Mouse (Mus musculus): ENCODE results near the gene Dync2li1.
A peak's percentile ranks its signal among the peaks of the same experiment; 100 is the strongest.

The Dync2li1 gene

DNA sequence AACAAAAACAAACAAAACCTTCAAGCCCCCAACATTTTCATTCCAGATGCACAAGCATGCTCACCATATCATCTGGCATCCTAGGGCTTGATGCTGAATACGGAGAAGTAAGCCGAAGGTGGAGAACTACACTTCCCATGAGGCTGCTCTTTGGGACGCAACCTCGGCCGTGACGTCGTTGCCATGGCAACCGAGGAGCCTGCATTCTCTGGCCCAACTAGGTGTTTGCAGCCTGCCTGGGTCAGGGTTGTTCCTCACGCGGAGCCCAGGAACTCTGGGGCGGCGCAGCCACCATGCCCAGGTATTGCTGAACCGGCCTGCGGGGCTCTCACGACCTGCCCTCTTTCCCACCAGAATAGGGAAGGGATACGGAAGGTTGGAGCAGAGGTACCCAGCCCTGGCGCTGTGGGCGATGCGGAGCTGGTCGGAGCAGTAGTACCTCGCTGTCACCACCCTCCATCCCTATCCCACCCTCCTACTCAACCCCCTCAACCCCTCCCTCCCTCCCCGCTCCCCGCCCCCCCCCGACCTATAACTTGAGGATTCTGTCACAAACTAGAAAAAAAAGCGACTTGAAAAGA, at the start of gene Dync2li1:
TSS of gene Dync2li1 (plus strand) at position 221 of the 581 bp plus-strand sequence.
- peak; percentile 90 to 95 for DNase-seq (ENCODE audit: inconsistent age in 2 of 2, low spot score in 1 of 2)

DNA sequence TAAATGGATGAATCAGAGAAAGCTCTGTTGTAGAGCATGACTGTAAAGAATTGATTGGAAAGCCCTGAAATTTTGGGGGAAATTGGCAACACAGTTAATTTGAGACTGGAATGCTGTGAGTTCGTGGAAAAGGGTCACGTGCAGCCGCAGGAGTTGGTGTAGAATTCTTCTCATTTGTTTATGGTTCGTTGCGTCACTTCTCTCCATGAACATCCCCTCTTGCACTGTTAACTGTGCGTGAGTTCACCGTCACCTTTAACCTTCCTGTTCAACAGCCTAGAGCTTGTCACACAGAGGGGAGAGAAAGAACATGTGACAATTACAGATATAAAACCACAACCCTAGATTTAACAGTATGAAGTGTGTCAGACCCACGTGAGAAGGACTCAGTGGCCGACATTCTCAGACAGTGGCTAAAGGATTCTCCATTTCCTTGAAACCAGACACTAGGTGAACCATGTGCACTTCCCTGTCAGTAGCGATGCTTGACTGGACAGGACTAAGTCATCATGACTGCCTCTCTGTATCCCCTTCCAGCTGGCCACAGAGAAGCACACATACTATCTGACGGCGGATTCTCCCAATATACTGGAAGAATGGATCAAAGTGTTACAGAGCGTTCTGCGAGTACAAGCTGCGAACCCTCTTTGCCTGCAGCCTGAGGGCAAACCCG, 49.5 kb upstream of the Dync2li1 start:
- DNase-seq (ENCODE audit: inconsistent age in 2 of 2, low spot score in 1 of 2) = no peak

DNA sequence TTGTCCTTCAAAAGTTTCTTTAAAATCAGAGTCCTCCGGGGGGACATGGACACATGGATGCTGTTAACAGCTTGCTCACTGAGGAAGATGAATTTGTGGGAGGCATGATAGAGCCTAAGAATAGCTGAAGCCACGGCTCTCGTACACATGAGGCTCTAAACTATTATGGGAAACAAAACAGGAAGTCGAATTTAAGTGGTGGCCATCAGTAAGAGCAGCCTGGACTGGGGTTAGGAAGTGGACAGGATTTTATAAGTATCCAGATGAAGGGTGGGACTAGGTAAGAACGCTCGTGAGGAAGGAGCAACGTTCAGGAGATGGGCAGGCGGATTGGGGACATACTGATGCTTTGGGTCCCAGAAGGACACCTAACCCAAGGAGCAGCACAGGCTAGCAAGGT, 47.0 kb upstream of the Dync2li1 start:
- DNase-seq (ENCODE audit: inconsistent age in 2 of 2, low spot score in 1 of 2) = no peak

DNA sequence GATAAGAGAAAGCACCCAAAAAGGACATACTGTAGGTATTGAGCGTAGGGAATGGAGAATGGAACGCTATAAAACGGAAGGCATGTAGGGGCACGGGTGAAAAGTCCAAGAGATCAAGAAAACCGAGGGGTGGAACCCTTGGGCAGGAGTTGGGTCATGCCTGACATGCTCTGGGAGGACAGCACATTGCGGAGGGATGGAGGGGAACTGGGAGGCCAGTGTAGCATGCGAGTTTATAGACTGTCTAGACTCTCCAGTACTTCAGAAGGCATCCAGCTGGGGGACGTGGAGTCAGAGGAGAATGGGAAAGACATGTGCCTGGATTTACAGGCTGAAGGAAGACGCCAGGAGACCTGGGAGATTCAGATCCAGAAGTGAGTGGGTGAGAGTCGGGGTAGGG, 46.5 kb upstream of the Dync2li1 start:
- DNase-seq (ENCODE audit: inconsistent age in 2 of 2, low spot score in 1 of 2) = no peak

DNA sequence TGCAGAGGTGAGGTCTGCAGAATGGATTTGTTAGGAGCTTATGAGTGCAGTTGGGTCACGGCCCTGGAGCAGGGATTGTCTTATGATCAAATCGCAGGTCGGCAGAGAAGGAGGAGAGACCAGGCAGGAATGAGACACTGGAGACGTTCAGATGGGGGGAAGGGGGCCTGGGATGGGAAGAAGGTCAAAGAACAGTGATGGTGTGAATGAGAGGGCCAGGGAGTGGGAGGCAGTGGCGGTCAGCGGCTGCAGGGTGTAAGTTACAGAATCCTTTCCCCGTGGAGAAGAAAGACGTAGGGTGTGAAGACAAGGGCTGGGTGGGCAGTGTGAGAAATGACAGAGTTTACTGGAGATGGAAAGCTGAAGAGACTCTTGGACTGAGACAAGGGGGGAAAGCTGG, 45.5 kb upstream of the Dync2li1 start:
- no peak for DNase-seq (ENCODE audit: inconsistent age in 2 of 2, low spot score in 1 of 2)

DNA sequence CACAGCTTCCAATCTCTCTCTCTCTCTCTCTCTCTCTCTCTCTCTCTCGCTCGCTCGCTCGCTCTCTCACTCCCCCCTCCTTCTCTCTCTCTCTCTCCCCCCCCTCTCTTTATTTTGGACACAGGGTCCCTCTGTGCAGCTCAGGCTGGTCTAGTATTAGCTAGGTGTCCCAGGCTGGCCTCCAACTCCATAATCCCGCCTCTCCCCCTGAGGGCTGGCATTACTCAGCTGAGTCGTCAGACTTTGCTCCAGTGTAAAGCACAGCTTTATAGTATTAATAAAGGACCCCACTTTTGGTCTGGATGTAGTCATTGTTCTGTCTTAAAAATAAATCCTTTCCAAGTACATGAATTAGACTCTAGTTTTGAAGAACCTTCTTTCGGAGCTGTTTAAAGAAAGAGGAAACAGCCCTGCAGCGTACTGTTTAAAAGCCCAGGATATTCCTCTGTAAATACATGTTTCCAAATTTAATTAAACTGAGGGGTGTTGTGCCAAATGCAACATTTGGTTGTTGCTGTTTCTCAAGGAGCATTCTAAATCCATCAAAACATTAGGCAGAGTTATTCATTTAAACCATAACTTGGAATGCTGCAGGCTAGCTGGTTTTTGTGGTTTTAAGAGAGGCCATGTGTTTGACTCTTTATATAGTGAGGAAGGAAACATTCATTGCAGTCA, 44.4 kb upstream of the Dync2li1 start:
- DNase-seq (ENCODE audit: inconsistent age in 2 of 2, low spot score in 1 of 2) = no peak

DNA sequence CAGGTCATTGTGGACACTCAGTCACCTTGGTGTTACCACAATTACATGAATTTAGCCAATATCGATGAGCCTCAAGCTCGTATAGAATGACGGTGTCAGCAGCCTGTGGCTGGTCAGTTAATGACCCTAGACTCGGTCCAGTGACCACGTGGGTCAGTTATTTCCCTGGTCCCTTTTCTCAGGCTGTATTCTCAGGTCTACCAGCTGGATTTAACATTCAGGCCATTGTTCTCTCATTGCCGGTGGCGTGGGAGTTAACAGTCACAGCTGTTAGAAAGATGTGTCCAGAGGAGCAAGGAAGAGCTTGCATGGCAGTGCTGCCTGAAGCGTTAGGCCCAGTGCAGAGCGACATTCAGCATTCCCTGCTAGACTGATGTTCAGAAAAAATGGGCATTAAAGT, 42.2 kb upstream of the Dync2li1 start:
- no peak for DNase-seq (ENCODE audit: inconsistent age in 2 of 2, low spot score in 1 of 2)

DNA sequence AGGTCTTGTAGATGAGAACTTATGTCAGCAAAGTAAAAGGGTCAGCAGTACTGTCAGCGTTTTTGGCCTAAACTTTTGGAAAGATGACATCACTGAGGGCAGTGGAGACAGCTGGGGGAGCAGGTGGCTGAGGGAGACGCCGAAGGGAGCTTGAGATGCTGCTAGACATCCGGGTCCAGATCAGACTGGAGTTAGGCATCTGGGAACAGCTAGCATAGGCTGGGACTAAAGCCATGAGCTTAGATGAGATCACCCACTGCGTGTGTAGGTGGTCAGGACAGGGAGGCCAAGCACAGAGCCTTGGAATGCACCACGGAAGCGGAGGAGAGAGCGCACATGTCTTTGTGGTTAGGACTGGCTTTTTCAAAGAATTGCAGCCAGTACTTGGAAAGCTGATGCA, 41.2 kb upstream of the Dync2li1 start:
- DNase-seq (ENCODE audit: inconsistent age in 2 of 2, low spot score in 1 of 2) = no peak

DNA sequence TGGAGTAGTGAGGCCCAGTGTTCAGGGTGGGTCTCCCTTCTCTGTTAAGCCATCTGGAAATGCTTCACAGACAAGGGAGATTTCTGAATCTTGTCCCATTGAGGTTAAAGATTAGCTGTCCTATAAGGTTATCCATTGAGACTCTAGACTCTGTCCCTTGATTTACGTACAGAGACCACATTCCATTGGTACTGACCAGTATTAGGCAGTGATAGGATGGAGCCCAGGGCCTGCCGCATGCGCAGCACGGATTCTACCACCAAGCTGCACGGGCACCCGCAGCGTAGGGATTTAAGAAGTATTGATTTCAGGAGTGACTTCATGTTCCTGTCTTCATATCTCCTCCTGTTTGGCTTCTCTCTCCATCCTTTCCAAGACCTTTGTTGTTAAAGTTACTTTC, 36.2 kb upstream of the Dync2li1 start:
- DNase-seq (ENCODE audit: inconsistent age in 2 of 2, low spot score in 1 of 2) = no peak

DNA sequence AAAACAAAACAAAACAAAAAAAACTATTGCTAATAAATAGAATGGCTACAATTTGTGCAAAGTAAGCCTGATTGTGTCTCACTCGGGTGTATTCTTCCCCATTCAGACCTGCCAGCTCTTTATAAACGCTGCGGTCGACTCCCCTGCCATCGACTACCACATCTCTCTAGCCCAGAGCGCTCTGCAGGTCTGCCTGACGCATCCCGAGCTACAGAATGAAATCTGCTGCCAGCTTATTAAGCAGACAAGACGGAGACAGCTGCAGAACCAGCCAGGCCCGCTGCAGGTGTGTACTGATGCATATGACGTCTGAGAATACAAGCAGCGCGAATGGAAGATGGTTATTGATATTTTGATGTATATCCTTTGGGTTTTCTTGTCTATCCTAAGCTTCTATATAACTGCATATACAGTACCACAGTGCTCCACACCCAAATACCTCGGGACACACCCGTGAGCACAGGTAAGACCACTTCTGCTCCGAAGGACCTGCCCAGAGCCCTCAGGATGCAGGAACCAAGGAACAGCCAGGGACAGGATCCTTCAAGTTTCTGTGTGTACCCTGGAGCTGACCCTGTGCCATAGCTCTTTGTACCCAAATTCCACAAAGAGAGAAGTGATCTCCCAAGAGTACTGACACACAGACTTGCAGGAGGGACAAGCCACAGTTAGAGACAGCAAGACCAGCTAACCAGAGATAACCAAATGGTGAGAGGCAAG, 34.7 kb upstream of the Dync2li1 start:
- DNase-seq (ENCODE audit: inconsistent age in 2 of 2, low spot score in 1 of 2) = no peak

DNA sequence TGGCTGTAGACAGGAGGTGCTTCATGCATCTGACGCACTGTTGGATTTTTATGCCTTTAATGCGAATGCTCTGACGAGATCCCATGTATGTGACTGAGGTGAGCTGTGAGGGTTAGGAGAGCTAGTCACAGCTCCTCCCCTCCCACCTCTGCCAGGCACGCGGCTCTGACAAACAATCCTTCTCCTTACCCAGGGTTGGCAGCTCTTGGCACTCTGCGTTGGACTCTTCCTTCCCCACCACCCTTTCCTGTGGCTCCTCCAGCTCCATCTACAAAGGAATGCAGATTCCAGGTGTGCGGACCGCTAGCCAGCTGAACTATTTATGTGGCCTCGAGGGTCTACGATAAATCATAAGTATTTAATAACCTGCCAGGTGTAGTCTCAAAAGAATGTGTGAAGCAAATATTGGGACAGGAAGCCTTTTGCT, 30.3 kb upstream of the Dync2li1 start:
- DNase-seq (ENCODE audit: inconsistent age in 2 of 2, low spot score in 1 of 2) = no peak

DNA sequence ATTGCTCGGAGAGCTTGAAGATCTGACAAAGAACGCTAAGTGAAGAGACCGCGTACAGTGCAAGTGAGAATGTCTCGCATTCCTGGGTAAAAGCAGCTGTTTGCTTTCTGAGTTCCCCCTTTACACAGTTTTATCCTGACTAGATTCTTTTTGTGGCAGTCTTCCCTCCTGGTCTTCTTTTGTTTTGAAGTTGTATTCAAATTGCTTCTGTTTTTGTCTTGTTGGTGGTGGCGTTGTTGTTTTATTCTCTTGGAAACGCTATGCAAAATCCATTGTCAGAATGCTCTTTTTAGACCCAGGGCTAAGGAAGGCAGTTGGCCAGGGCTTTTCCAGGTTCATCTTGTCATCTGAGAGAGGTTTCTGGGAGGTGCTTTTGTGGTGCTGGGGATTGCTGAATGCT, 29.8 kb upstream of the Dync2li1 start:
- no peak for DNase-seq (ENCODE audit: inconsistent age in 2 of 2, low spot score in 1 of 2)

DNA sequence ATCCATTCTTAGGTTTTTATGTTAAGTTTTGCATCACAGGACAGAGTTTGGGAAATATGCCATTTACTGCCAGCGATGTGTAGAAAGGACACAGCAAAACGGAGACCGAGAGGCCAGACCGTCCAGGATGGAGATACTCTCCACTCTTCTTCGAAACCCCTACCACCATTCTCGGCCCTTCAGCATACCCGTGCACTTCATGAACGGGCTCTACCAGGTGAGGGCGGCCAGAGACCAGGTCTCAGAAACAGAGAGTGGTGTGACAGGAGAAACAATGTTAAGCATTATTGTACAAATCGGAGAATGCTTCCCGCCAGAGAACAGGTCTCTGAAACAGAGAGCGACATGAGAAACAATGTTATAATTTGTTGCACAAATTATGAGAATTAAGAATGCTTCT, 28.4 kb upstream of the Dync2li1 start:
- DNase-seq (ENCODE audit: inconsistent age in 2 of 2, low spot score in 1 of 2) = no peak

DNA sequence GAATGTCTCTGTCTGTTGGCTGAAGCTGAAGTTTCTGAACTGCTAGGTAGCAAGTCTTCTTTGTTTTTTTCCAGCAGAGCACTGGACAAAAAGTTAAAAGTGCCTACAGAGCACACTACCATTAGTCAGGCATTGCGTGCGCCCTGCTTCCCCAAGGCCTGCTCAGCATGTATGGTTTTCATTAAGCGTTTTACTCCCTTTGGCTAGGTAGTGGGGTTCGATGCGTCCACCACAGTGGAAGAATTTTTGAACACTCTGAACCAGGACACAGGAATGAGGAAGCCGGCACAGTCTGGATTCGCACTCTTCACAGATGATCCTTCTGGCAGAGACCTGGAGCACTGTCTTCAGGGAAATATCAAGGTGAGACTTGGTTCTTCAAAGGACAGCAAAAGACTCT, 27.4 kb upstream of the Dync2li1 start:
- no peak for DNase-seq (ENCODE audit: inconsistent age in 2 of 2, low spot score in 1 of 2)

DNA sequence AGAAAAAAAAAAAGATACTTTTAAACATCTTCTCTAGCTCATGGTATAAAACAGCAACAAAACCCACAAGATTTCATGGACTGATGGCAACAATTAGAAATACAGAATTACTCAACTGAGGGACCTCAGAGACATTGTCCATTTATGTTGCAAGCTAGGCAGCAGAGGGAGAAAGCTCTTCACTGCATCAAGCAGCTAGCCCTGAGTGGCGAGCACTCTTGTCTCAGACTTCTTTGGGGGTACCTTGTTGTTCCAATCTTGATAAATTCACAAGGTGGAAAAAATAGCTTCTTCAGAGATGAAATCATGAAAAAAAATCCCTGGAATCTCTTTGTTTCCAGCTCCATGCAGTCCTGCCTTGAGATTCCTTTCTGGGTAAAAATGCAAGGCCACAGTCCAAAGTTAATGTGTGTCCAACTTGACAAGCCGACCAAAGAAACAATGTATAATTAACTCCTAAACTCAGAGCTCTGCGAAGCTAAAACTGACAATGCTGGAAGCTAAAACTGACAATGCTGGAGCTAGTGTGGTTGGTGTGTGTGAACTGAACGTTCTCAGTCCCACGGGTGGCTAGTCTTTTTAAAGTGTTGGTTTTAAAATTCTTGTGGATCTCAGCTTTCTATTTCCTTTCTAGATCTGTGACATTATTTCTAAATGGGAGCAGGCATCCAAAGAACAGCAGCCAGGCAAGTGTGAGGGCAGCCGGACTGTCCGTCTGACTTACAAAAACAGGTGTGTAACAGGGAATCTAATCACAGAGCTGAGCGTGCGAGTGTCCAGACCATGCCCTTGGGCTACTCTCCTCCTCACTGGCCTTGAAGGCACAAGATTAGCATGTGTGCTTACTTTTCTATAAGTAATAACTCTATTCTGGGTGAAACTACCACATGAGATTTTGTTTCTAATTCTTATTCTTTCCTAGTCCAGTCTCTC, 26.0 kb upstream of the Dync2li1 start:
- peak in 1 of 2 experiments; percentile 30 for DNase-seq (ENCODE audit: inconsistent age in 2 of 2, low spot score in 1 of 2)

DNA sequence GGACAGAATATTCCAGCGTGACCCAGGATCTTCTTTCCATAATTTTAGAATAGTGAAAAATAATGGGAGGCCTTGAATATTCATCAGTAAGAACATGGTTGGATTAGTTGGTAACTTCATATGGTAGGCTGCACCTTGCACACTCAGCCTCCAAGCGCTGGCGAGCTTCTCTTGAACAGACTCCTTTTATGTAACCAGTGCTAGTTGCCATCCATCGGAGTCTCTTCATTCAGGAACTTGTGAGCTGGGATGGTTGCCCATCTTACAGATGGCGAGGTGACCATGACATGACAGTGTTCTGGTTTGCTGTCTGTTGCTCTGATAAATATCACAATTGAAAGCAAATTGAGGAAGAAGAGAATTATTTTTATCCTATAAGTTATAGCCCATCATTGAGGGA, 24.5 kb upstream of the Dync2li1 start:
- DNase-seq (ENCODE audit: inconsistent age in 2 of 2, low spot score in 1 of 2) = no peak

DNA sequence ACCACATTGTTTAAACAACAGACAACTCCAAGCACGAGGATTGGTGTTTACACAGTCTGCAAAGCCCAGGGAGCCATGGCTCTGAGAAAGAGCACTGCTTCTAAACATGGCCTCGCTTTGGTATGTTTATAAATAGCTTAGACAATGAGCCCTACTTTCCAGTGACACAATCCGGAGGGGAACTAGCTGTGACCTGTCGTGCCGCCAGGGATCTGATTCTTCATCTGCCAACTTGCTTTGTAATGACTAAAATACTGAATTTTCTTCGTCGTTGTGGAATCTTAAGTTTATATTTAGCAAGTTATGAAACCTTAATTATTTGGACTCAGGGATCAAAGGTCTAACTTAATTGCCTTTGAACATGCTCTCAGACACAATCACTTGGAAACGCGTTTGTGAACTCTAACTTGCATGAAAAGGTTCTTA, 23.1 kb upstream of the Dync2li1 start:
- DNase-seq (ENCODE audit: inconsistent age in 2 of 2, low spot score in 1 of 2) = no peak

DNA sequence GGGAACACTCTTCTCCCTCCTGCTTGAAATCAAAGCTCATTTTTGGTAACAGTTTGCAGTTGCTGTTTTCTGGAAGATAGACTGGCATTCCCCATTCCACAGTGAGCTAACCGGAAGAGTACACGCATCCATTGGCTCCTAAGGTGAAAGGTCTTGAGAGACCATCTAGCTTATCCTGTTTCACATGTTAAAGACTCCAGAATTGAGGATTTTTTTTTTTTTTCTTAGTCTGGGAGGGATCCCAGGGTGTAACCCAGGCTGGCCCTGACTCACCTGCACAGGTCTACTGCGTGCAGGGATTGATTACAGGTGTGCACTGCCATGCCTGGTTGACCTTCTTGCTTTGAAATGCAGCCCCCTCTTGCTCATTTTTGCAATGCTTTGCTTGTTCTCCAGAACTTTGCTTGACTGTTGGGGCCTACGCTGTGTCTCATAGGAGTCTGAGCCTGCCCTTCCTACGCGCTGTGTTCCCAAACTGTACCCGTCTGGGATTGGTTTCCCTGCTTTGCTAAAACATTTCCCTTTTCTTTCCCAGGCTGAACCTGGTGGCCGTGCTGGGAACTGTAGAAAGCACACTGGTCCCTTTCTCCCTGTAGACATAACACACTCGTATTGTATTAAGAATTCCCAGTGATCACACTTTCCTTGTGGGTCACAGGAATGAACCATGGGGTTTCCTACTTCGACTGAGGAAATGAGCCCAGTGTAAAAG, 22.4 kb upstream of the Dync2li1 start:
- no peak for DNase-seq (ENCODE audit: inconsistent age in 2 of 2, low spot score in 1 of 2)

DNA sequence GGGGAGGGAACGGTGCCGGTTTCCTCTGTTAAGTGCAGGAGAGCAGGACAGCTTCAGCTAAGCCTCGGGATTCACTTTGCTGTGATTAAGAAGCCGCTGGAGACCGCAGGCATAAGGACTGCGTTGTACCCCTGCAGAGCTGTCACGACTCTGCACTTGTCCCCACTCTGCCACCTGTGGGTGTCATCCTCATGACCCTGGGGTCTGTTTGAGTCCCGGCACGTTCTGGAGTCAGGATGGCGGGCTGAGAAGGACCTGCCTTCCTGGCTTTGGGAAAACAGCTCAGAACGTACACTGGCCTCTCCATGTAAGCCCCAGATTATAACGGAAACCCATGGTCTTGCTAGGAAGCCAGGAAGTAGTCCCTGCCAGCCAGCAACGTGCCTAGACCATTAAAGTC, 19.3 kb upstream of the Dync2li1 start:
- no peak for DNase-seq (ENCODE audit: inconsistent age in 2 of 2, low spot score in 1 of 2)

DNA sequence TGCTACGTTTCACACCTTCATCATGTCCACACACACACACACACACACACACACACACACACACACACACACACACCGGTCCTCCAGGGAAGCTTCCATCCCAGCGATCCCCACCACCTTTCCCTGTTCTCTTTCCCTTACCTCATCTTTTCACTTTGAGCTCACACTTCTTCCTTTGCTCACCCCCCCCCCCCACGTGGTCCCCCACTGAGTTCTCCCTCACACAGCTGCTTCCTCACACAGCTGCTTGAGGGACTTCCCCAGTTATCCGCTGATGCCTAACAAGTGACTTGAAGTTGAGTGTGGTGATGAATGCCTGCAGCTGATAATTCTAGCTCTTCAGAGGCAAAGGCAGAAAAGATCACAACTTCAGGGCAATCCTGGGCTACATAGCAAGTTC, 18.7 kb upstream of the Dync2li1 start:
- no peak for DNase-seq (ENCODE audit: inconsistent age in 2 of 2, low spot score in 1 of 2)

Data from adrenal gland, adult (tissue).